Mouse (Mus musculus) neural tube, embryonic 11.5 days (tissue): ENCODE measurements around the gene Sptb. TPM values are rescaled to one million over a fixed set of nuclear protein-coding genes. Genes with fewer than 3 reads are reported as not detected.

Experiments used
- ATAC-seq: fragments of 200-750 bp; cut with Nextera tagmentation; 2 replicates; pipeline ENCODE4 v1.8.0; 2017; ENCODE audit warnings: moderate number of reproducible peaks, mild to moderate bottlenecking, moderate TSS enrichment, moderate library complexity; ENCODE audit not compliant: insufficient read depth, low FRiP score, low TSS enrichment
- DNase-seq: peaks from one replicate; pipeline ENCODE4 v3.0.0-alpha.2; 2015; ENCODE audit warnings: low spot score
- H3K27ac ChIP-seq: fragments of 300-500 bp; sonication (generic); 2 replicates; pipeline ENCODE4 v1.5.1; 2014; ENCODE audit warnings: low read depth, mild to moderate bottlenecking, low read length
- H3K27me3 ChIP-seq: fragments of 300-500 bp; sonication (generic); 2 replicates; pipeline ENCODE4 v1.6.1; 2014; ENCODE audit warnings: mild to moderate bottlenecking, low read length, mixed read lengths; ENCODE audit not compliant: control insufficient read depth, insufficient read depth
- H3K36me3 ChIP-seq: fragments of 300-500 bp; sonication (generic); 2 replicates; pipeline ENCODE4 v1.6.1; 2014; ENCODE audit warnings: mild to moderate bottlenecking, low read length, moderate library complexity, mixed read lengths; ENCODE audit not compliant: control insufficient read depth, insufficient read depth
- H3K4me1 ChIP-seq: fragments of 300-500 bp; sonication (generic); 2 replicates; pipeline ENCODE4 v1.6.1; 2014; ENCODE audit warnings: low read length, mixed read lengths; ENCODE audit not compliant: control insufficient read depth, insufficient read depth
- H3K4me2 ChIP-seq: fragments of 300-500 bp; sonication (generic); 2 replicates; pipeline ENCODE4 v1.6.1; 2014; ENCODE audit warnings: low read depth, mild to moderate bottlenecking, moderate library complexity
- H3K4me3 ChIP-seq: fragments of 300-500 bp; sonication (generic); 2 replicates; pipeline ENCODE4 v1.5.1; 2014; ENCODE audit warnings: low read depth, low read length
- H3K9ac ChIP-seq: fragments of 300-500 bp; sonication (generic); 2 replicates; pipeline ENCODE4 v1.6.1; 2014; ENCODE audit warnings: mild to moderate bottlenecking, low read length
- H3K9me3 ChIP-seq: fragments of 300-500 bp; sonication (generic); 2 replicates; pipeline ENCODE4 v1.6.1; 2016; ENCODE audit warnings: low read length; ENCODE audit not compliant: control insufficient read depth
- WGBS: fragments of 180-500 bp; shearing (Covaris S2); extraction: QIAGEN DNeasy Blood & Tissue Kit; methylation state at CpG from one replicate; pipeline ENCODE4 v1.1.7; 2014; 5-methylcytosine and 5-hydroxymethylcytosine counted together
- polyA plus RNA-seq: library from polyadenylated mRNA; unstranded; fragments of >200 nt; fragmentation: Nextera tagmentation; extraction: Ambion mirVana; gene quantifications from 2 replicates; pipeline ENCODE4 v1.2.1, GENCODE M21; 2014

Sptb gene
- polyA plus RNA-seq, 1 experiment from 2014 or later = 4.1 TPM

- ATAC-seq = no peak
- Histone ChIP-seq H3K9ac (no peak overlapping the region), H3K27ac (no peak overlapping the region), H3K4me1 (no peaks in the 10 kb centered on the region), H3K9me3 (no peaks in the 10 kb centered on the region), H3K27me3 (no peaks in the 10 kb centered on the region), H3K36me3 (no peaks in the 10 kb centered on the region), H3K4me2 (no peak overlapping the region), H3K4me3 (no peak overlapping the region)
- no peak for DNase-seq
Observed at GRCm38 (mm10) chr12:76681937-76682336, 28.4 kb downstream of the Sptb start.

- WGBS = 64% methylated on average over 7 of the region's 7 CpGs
- no peak overlapping the region for H3K9ac ChIP-seq
- no peak for ATAC-seq
Observed at GRCm38 (mm10) chr12:76677068-76677467, 33.3 kb downstream of the Sptb start.

GRCm38 (mm10) chr12:76676477-76676876 is 33.9 kb downstream of the Sptb start:
- ATAC-seq = no peak
- DNase-seq = no peak
- no peaks in the 10 kb centered on the region for H3K36me3 ChIP-seq
- no peak overlapping the region for H3K9ac ChIP-seq
- H3K4me3 ChIP-seq = no peak overlapping the region
- H3K4me1 ChIP-seq = no peaks in the 10 kb centered on the region
- no peaks in the 10 kb centered on the region for H3K27me3 ChIP-seq
- no peak overlapping the region for H3K4me2 ChIP-seq
- H3K9me3 ChIP-seq = no peaks in the 10 kb centered on the region
- 90% methylated on average over 22 of the region's 22 CpGs for WGBS
- H3K27ac ChIP-seq = no peak overlapping the region

More at GRCm38 (mm10) chr12:76677068-76677467, 33.3 kb downstream of the Sptb start:
- H3K27ac ChIP-seq = no peak overlapping the region
- no peak overlapping the region for H3K4me2 ChIP-seq
- no peak for DNase-seq
- H3K27me3 ChIP-seq = no peaks in the 10 kb centered on the region
- H3K9me3 ChIP-seq = no peaks in the 10 kb centered on the region
- H3K4me3 ChIP-seq = no peak overlapping the region
- H3K36me3 ChIP-seq = no peaks in the 10 kb centered on the region
- H3K4me1 ChIP-seq = no peaks in the 10 kb centered on the region

- H3K27me3 ChIP-seq = no peaks in the 10 kb centered on the region
- no peak overlapping the region for H3K4me3 ChIP-seq
- H3K9me3 ChIP-seq = no peaks in the 10 kb centered on the region
- no peak overlapping the region for H3K4me2 ChIP-seq
- no peak for ATAC-seq
- H3K27ac ChIP-seq = no peak overlapping the region
- H3K36me3 ChIP-seq = no peaks in the 10 kb centered on the region
- H3K4me1 ChIP-seq = no peaks in the 10 kb centered on the region
- DNase-seq = no peak
- WGBS = 76% methylated on average over 5 of the region's 5 CpGs
- no peak overlapping the region for H3K9ac ChIP-seq
Observed at GRCm38 (mm10) chr12:76675364-76675763, 35.0 kb downstream of the Sptb start.

- no peak overlapping the region for H3K4me2 ChIP-seq
- ATAC-seq = no peak
- H3K27ac ChIP-seq = no peak overlapping the region
- no peak overlapping the region for H3K4me3 ChIP-seq
- no peak overlapping the region for H3K9ac ChIP-seq
- WGBS = 90% methylated on average over 12 of the region's 12 CpGs
- H3K36me3 ChIP-seq = no peaks in the 10 kb centered on the region
- H3K9me3 ChIP-seq = no peaks in the 10 kb centered on the region
- H3K27me3 ChIP-seq = no peaks in the 10 kb centered on the region
- DNase-seq = no peak
- no peaks in the 10 kb centered on the region for H3K4me1 ChIP-seq
Observed at GRCm38 (mm10) chr12:76673794-76674222, 36.5 kb downstream of the Sptb start.

- no peak overlapping the region for H3K27ac ChIP-seq
- no peaks in the 10 kb centered on the region for H3K4me1 ChIP-seq
- no peak overlapping the region for H3K4me3 ChIP-seq
- ATAC-seq = no peak
- no peaks in the 10 kb centered on the region for H3K27me3 ChIP-seq
- no peak overlapping the region for H3K4me2 ChIP-seq
- no peaks in the 10 kb centered on the region for H3K36me3 ChIP-seq
- WGBS = 85% methylated on average over 8 of the region's 8 CpGs
- H3K9ac ChIP-seq = no peak overlapping the region
- DNase-seq = no peak
- H3K9me3 ChIP-seq = no peaks in the 10 kb centered on the region
Observed at GRCm38 (mm10) chr12:76672008-76672407, 38.3 kb downstream of the Sptb start.

GRCm38 (mm10) chr12:76670533-76671086 is 39.7 kb downstream of the Sptb start:
- no peak for ATAC-seq
- no peak for DNase-seq
- H3K4me1 ChIP-seq = no peaks in the 10 kb centered on the region
- H3K4me2 ChIP-seq = no peak overlapping the region
- no peaks in the 10 kb centered on the region for H3K9me3 ChIP-seq
- H3K9ac ChIP-seq = no peak overlapping the region
- no peak overlapping the region for H3K4me3 ChIP-seq
- no peak overlapping the region for H3K27ac ChIP-seq
- no peaks in the 10 kb centered on the region for H3K36me3 ChIP-seq
- 81% methylated on average over 13 of the region's 13 CpGs for WGBS
- H3K27me3 ChIP-seq = no peaks in the 10 kb centered on the region

GRCm38 (mm10) chr12:76669956-76670530 is 40.3 kb downstream of the Sptb start:
- DNase-seq = no peak
- no peak for ATAC-seq
- WGBS = 33% methylated on average over 5 of the region's 5 CpGs

GRCm38 (mm10) chr12:76668654-76669419 is 41.5 kb downstream of the Sptb start:
- ATAC-seq = no peak
- no peak overlapping the region for H3K27ac ChIP-seq
- H3K9ac ChIP-seq = no peak overlapping the region
- H3K9me3 ChIP-seq = no peaks in the 10 kb centered on the region
- no peak for DNase-seq
- H3K4me2 ChIP-seq = no peak overlapping the region
- no peak overlapping the region for H3K4me3 ChIP-seq
- H3K27me3 ChIP-seq = no peaks in the 10 kb centered on the region
- no peaks in the 10 kb centered on the region for H3K4me1 ChIP-seq
- WGBS = 87% methylated on average over 7 of the region's 7 CpGs
- H3K36me3 ChIP-seq = no peaks in the 10 kb centered on the region

More at GRCm38 (mm10) chr12:76669956-76670530, 40.3 kb downstream of the Sptb start:
- H3K27me3 ChIP-seq = no peaks in the 10 kb centered on the region
- H3K4me1 ChIP-seq = no peaks in the 10 kb centered on the region
- no peak overlapping the region for H3K9ac ChIP-seq
- no peaks in the 10 kb centered on the region for H3K36me3 ChIP-seq
- H3K27ac ChIP-seq = no peak overlapping the region
- H3K4me2 ChIP-seq = no peak overlapping the region
- no peak overlapping the region for H3K4me3 ChIP-seq
- no peaks in the 10 kb centered on the region for H3K9me3 ChIP-seq
